Mouse (Mus musculus) C2C12 (cell line): ENCODE results near the gene Lats2.

ENCODE experiments used
- CEBPB ChIP-seq: IDR thresholded peaks from one replicate; pipeline ENCODE4 v1.6.1; 2011; ENCODE audit warnings: low read depth, mild to moderate bottlenecking, control low read depth, moderate library complexity
- CTCF ChIP-seq: IDR thresholded peaks from one replicate; pipeline ENCODE4 v1.5.1; 2011; ENCODE audit not compliant: control insufficient read depth, insufficient read depth, insufficient read length
- FOSL1 ChIP-seq: IDR thresholded peaks from one replicate; pipeline ENCODE4 v1.8.0; 2011; ENCODE audit warnings: mild to moderate bottlenecking, low read length; ENCODE audit not compliant: poor library complexity, insufficient read depth, severe bottlenecking
- MAX ChIP-seq: IDR thresholded peaks from one replicate; pipeline ENCODE4 v1.6.1; 2011; ENCODE audit warnings: mild to moderate bottlenecking, control low read depth
- MYOD1 ChIP-seq: IDR thresholded peaks from one replicate; pipeline ENCODE4 v1.6.1; 2011; ENCODE audit warnings: low read depth; ENCODE audit not compliant: control insufficient read depth, insufficient read length
- MYOG ChIP-seq: IDR thresholded peaks from one replicate; pipeline ENCODE4 v1.6.1; 2011; ENCODE audit not compliant: control insufficient read depth, insufficient read length; ENCODE audit errors: extremely low read depth
- USF1 ChIP-seq: IDR thresholded peaks from one replicate; pipeline ENCODE4 v1.6.1; 2011; ENCODE audit warnings: low read depth, mild to moderate bottlenecking, control low read depth, moderate library complexity

- TF ChIP-seq CTCF, result no peak
- no peak for TF ChIP-seq MAX
- TF ChIP-seq CEBPB, result no peak
- no peak for TF ChIP-seq USF1
- no peak for TF ChIP-seq MYOG
- TF ChIP-seq FOSL1, result no peak
- TF ChIP-seq MYOD1, result no peak
These were observed 29.2 kb upstream of the Lats2 start for GRCm38 (mm10) chr14:57787406-57787805.
